Mouse (Mus musculus): ENCODE measurements around the gene Gm45785.

- TF ChIP-seq CTCF (IDR thresholded peaks at IDR 0.05; ENCODE audit: low read depth, low read length) (no peak), POLR2A (IDR thresholded peaks at IDR 0.05; ENCODE audit: insufficient read depth, low read length) (no peak), EP300 (IDR thresholded peaks at IDR 0.05; ENCODE audit: insufficient read depth, low read depth, low read length) (no peak)
Observed at GRCm38 (mm10) chr7:140879355-140879754, 23.2 kb upstream of the Gm45785 start.
